Mouse (Mus musculus): ENCODE results near the gene Acot11. TPM values are rescaled to one million over a fixed set of nuclear protein-coding genes. Genes with fewer than 3 reads are reported as not detected.
A peak's percentile ranks its signal among the peaks of the same experiment; 100 is the strongest.

Gene Acot11
- polyA plus RNA-seq (2015; fragmentation: Nextera tagmentation; extraction: Ambion mirVana), result 6.1 and 6.4 TPM in 2 replicates

GRCm38 (mm10) chr4:106804910-106805274 is at the start of gene Acot11:
Gene Acot11 (minus strand): TSS chr4:106804998.
- WGBS, result 2% methylated on average over 23 of the region's 23 CpGs
- Histone ChIP-seq H3K27me3 (no peaks in the 10 kb centered on the region), H3K4me3 (peak within 1 kb of the TSS; percentile 44), H3K4me2 (peak within 1 kb of the TSS; percentile 78), H3K27ac (no peak within 1 kb of the TSS), H3K36me3 (no peaks in the 10 kb centered on the region), H3K9me3 (replicated peaks) (no peaks in the 10 kb centered on the region), H3K4me1 (replicated peaks) (peaks cover 19% of the 10 kb centered on the region), H3K9ac (peak within 1 kb of the TSS; percentile 51)
- peak; percentile 47; the same call in 1 of the 2 replicates for ATAC-seq (replicated peaks; ENCODE audit: insufficient number of reproducible peaks, insufficient read depth, low FRiP score, low read depth)

- Histone ChIP-seq H3K9ac (peak overlapping the region; percentile 40; the same call in 1 of the 2 replicates), H3K9me3 (replicated peaks) (no peaks in the 10 kb centered on the region), H3K27ac (peak overlapping the region; percentile 88), H3K4me1 (replicated peaks) (peaks cover 20% of the 10 kb centered on the region), H3K36me3 (no peaks in the 10 kb centered on the region), H3K27me3 (no peaks in the 10 kb centered on the region), H3K4me2 (peak overlapping the region; percentile 57), H3K4me3 (peak overlapping the region; percentile 21; the same call in 1 of the 2 replicates)
- WGBS, result 39% methylated on average over 12 of the region's 12 CpGs
- peak; percentile 51 for ATAC-seq (replicated peaks; ENCODE audit: insufficient number of reproducible peaks, insufficient read depth, low FRiP score, low read depth)
These were observed 43.7 kb upstream of the Acot11 start for GRCm38 (mm10) chr4:106848290-106849092.

- peak overlapping the region; percentile 88 for H3K27ac ChIP-seq
- peak overlapping the region; percentile 40; the same call in 1 of the 2 replicates for H3K9ac ChIP-seq
- 16% methylated on average over 9 of the region's 9 CpGs for WGBS
- H3K4me3 ChIP-seq, result peak overlapping the region; percentile 21; the same call in 1 of the 2 replicates
- H3K4me2 ChIP-seq, result peak overlapping the region; percentile 57
- no peaks in the 10 kb centered on the region for H3K9me3 ChIP-seq (replicated peaks)
- peak; percentile 89 for ATAC-seq (replicated peaks; ENCODE audit: insufficient number of reproducible peaks, insufficient read depth, low FRiP score, low read depth)
- H3K36me3 ChIP-seq, result no peaks in the 10 kb centered on the region
- no peaks in the 10 kb centered on the region for H3K27me3 ChIP-seq
- peaks cover 20% of the 10 kb centered on the region for H3K4me1 ChIP-seq (replicated peaks)
These were observed 42.9 kb upstream of the Acot11 start for GRCm38 (mm10) chr4:106847591-106848289.

GRCm38 (mm10) chr4:106842561-106842960 is 37.8 kb upstream of the Acot11 start:
- Histone ChIP-seq H3K27ac (no peak overlapping the region), H3K27me3 (no peaks in the 10 kb centered on the region), H3K36me3 (no peaks in the 10 kb centered on the region), H3K4me3 (no peak overlapping the region), H3K9ac (no peak overlapping the region), H3K9me3 (replicated peaks) (no peaks in the 10 kb centered on the region), H3K4me2 (no peak overlapping the region), H3K4me1 (replicated peaks) (peaks cover 37% of the 10 kb centered on the region)
- WGBS, result 75% methylated on average over 8 of the region's 8 CpGs
- no peak for ATAC-seq (replicated peaks; ENCODE audit: insufficient number of reproducible peaks, insufficient read depth, low FRiP score, low read depth)

- H3K9me3 ChIP-seq (replicated peaks), result no peaks in the 10 kb centered on the region
- no peak for ATAC-seq (replicated peaks; ENCODE audit: insufficient number of reproducible peaks, insufficient read depth, low FRiP score, low read depth)
- H3K27ac ChIP-seq, result 0 out of 2 replicates have a peak overlapping the region, but pooled peaks have one; percentile 27
- H3K4me2 ChIP-seq, result no peak overlapping the region
- WGBS, result 50% methylated on average over 7 of the region's 7 CpGs
- no peak overlapping the region for H3K4me3 ChIP-seq
- peaks cover 32% of the 10 kb centered on the region for H3K4me1 ChIP-seq (replicated peaks)
- H3K36me3 ChIP-seq, result no peaks in the 10 kb centered on the region
- no peaks in the 10 kb centered on the region for H3K27me3 ChIP-seq
- no peak overlapping the region for H3K9ac ChIP-seq
These were observed 37.1 kb upstream of the Acot11 start for GRCm38 (mm10) chr4:106841856-106842255.

GRCm38 (mm10) chr4:106841303-106841702 is 36.5 kb upstream of the Acot11 start:
- Histone ChIP-seq H3K4me1 (replicated peaks) (peaks cover 32% of the 10 kb centered on the region), H3K4me2 (peak overlapping the region; percentile 9; the same call in 1 of the 2 replicates), H3K4me3 (no peak overlapping the region), H3K27ac (peak overlapping the region; percentile 27; the same call in 1 of the 2 replicates), H3K36me3 (no peaks in the 10 kb centered on the region), H3K9me3 (replicated peaks) (no peaks in the 10 kb centered on the region), H3K9ac (no peak overlapping the region), H3K27me3 (no peaks in the 10 kb centered on the region)
- 35% methylated on average over 7 of the region's 7 CpGs for WGBS
- no peak for ATAC-seq (replicated peaks; ENCODE audit: insufficient number of reproducible peaks, insufficient read depth, low FRiP score, low read depth)

GRCm38 (mm10) chr4:106840651-106841145 is 35.9 kb upstream of the Acot11 start:
- Histone ChIP-seq H3K9me3 (replicated peaks) (no peaks in the 10 kb centered on the region), H3K27me3 (no peaks in the 10 kb centered on the region), H3K36me3 (no peaks in the 10 kb centered on the region), H3K4me1 (replicated peaks) (peaks cover 32% of the 10 kb centered on the region), H3K4me3 (peak overlapping the region; percentile 67), H3K4me2 (peak overlapping the region; percentile 100), H3K9ac (peak overlapping the region; percentile 63), H3K27ac (peak overlapping the region; percentile 98)
- 41% methylated on average over 6 of the region's 6 CpGs for WGBS
- no peak for ATAC-seq (replicated peaks; ENCODE audit: insufficient number of reproducible peaks, insufficient read depth, low FRiP score, low read depth)

GRCm38 (mm10) chr4:106839964-106840611 is 35.3 kb upstream of the Acot11 start:
- ATAC-seq (replicated peaks; ENCODE audit: insufficient number of reproducible peaks, insufficient read depth, low FRiP score, low read depth), result peak; percentile 48
- 1% methylated on average over 28 of the region's 51 CpGs for WGBS

GRCm38 (mm10) chr4:106839254-106839834 is 34.5 kb upstream of the Acot11 start:
- peak overlapping the region; percentile 100 for H3K4me2 ChIP-seq
- peaks cover 32% of the 10 kb centered on the region for H3K4me1 ChIP-seq (replicated peaks)
- H3K9me3 ChIP-seq (replicated peaks), result no peaks in the 10 kb centered on the region
- H3K27me3 ChIP-seq, result no peaks in the 10 kb centered on the region
- under 1% methylated on average over 32 of the region's 32 CpGs for WGBS
- peak; percentile 23 for ATAC-seq (replicated peaks; ENCODE audit: insufficient number of reproducible peaks, insufficient read depth, low FRiP score, low read depth)
- H3K9ac ChIP-seq, result peak overlapping the region; percentile 92
- peak overlapping the region; percentile 98 for H3K27ac ChIP-seq
- no peaks in the 10 kb centered on the region for H3K36me3 ChIP-seq
- peak overlapping the region; percentile 67 for H3K4me3 ChIP-seq

More at GRCm38 (mm10) chr4:106839964-106840611, 35.3 kb upstream of the Acot11 start:
- H3K27ac ChIP-seq, result peak overlapping the region; percentile 98
- H3K4me1 ChIP-seq (replicated peaks), result peaks cover 32% of the 10 kb centered on the region
- H3K9me3 ChIP-seq (replicated peaks), result no peaks in the 10 kb centered on the region
- peak overlapping the region; percentile 67 for H3K4me3 ChIP-seq
- H3K4me2 ChIP-seq, result peak overlapping the region; percentile 100
- H3K27me3 ChIP-seq, result no peaks in the 10 kb centered on the region
- H3K36me3 ChIP-seq, result no peaks in the 10 kb centered on the region
- H3K9ac ChIP-seq, result peak overlapping the region; percentile 92

- H3K27me3 ChIP-seq, result no peaks in the 10 kb centered on the region
- peak overlapping the region; percentile 67 for H3K4me3 ChIP-seq
- no peaks in the 10 kb centered on the region for H3K9me3 ChIP-seq (replicated peaks)
- WGBS, result 2% methylated on average over 36 of the region's 36 CpGs
- H3K36me3 ChIP-seq, result no peaks in the 10 kb centered on the region
- peak overlapping the region; percentile 98 for H3K27ac ChIP-seq
- peak; percentile 81 for ATAC-seq (replicated peaks; ENCODE audit: insufficient number of reproducible peaks, insufficient read depth, low FRiP score, low read depth)
- peaks cover 32% of the 10 kb centered on the region for H3K4me1 ChIP-seq (replicated peaks)
- H3K4me2 ChIP-seq, result peak overlapping the region; percentile 100
- H3K9ac ChIP-seq, result peak overlapping the region; percentile 92
These were observed 33.9 kb upstream of the Acot11 start for GRCm38 (mm10) chr4:106838548-106839253.
